Mouse (Mus musculus) adipocyte (in vitro differentiated cells): Measurements from ENCODE around the gene Emcn.
A peak's percentile ranks its signal among the peaks of the same experiment; 100 is the strongest.

Experiments used
- DNase-seq: peaks from one replicate; pipeline ENCODE4 v3.0.0-alpha.2; 2016; ENCODE audit warnings: low spot score

The Emcn gene

DNA sequence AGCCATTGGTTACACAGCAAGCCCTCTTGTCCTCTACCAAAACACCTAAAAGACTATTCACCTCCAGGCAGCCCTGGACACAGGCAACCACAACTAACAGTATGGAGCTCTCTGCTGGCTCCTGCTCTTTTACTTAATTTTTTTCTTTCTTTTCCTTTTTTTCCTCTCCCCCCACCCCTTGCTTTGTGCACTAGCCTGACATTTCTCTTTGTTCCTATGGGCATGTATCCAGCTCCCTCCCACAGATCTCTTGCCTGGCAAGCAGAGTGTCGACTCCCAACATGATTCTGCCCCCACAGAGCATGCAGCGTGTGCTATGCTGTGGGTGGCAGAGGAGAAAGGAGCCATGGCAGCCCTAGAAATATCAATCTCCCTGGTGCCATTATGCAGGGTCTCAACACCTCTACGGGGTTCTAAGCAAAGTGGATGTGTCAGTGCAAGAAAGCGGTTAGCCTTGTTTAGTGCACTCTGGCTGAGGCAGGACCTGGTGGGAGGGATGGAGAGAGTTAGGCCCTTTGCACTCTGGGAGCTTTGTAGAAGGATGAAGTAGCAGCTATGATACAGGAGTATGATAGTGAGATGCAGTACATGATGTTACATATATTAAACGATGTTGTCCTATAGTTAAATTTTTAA is 74.7 kb downstream of the Emcn start:
- peak; percentile 58 for DNase-seq

DNA sequence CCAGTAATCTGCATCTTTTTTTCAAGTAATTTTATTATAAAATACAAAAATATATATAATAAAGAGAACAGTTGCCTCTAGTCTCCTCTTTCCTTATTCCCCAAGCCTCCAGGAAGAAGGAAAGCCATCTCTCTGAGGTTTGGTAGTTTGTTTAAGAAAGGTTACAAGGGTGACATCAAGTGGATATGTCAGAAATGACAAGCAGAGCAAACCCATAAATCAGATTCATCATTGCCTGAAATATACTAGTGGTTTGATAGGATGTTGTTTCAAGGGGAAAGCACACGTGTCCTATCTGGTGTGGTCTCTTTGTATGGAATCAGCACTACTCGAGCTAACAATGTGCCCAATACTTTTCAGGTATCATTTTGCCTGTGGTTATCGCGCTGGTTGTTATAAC is 77.8 kb downstream of the Emcn start:
- peak; percentile 72 for DNase-seq

DNA sequence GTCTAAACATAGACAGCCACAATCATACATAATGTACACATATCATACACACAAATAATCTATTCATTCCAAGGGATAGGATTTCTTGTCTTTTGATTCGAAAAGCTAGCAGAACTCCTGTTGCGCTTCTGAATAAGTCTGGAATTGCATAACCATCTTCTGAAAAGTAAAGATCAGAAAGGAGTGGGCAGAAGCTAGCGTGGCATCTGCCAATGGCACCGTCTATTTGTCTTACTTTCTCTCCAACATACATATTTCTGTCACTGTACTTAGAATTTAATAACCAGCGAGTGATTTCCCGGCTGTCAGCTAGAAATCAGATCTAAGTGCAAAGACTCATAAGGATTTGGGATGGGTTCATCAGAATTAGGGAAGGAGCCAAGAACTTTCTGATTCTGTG is 88.6 kb downstream of the Emcn start:
- no peak for DNase-seq

DNA sequence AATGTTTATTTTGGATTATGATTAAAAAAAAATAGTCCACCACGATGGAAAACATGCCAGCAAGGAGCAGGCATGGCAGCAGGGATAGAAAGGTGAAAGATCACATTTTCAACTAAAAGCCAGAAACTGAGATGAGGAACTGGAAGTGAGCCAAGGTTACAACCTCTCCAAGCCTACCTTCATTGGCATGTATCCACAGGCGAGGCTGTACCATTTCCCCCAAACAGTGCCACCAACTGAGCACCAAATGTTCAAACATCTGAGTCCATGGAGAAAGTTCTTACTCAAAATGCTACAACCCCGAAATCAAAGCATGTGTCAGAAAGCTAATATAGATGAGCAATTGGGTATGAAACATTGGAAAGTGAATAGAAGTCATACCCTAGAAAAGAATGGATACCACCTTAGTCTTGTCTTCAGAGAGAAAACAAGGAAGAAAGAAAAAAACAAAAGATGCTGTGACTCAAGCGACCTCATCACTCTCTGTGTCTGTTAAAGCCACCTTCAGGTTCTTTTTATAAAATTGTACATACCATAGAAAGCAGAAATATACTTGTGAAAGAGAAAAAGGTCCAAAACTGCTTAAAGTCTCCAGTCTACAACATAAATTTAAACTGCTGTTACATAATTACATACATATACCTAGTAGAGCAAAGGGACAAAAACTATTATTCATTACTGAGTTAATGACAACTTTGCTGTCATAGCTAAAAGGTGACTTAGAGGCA is 124.2 kb downstream of the Emcn start:
- no peak for DNase-seq

DNA sequence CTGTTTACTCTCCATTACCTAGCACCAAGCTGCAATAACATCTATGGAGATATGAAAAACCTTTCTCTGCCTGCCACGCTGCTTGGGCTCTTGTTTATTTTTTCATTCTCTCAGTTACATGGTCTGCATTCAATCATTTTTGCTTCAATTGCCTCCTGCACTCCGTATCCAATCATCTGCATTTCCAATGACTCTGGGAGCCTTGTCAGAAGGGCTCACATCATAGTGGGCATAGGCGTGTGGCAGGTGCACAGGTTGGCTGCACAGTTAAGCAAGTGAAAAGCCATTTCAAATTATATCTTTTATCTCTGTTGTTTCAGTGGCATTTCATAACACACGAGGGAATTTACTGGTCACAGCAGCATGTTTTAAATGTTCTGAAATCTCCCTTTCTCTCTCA is 125.1 kb downstream of the Emcn start:
- no peak for DNase-seq

DNA sequence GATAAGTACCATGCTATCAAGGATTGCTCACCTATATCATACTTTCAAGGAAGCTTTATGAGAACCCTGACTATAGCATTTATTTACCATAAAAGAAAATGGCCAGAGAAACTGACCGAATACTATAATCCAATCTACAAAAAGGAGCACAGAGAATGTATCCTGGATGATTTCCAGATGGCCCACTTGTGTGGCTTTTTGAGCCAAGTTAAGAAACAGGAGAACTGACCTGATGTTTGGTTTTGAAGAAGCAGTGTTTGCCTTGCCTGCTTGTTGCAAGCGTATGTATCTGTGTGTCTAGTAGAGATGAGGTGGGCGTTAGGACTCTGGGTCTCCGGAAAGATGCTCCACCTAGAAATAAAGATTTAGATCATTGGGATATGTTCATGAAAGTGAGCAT is 125.9 kb downstream of the Emcn start:
- DNase-seq, result no peak

DNA sequence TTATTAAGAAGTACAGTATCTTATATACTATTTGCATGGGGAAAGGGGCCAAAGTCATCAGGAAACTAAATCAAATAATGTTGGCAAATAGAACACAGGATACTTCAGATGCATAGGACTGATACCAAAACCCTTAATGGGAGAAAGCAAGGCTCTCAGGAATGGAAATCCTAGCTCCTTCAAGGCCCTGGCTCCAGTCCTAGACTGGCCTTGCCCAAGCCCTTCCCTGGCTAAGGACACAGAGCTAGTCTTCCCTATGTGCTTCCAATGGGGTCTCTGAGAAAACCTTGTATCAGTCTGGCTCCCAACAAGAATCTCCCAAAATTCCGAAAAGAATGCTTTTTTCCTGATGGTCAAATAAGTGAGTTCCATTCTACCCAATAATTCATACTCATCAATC is 126.5 kb downstream of the Emcn start:
- DNase-seq, result no peak

DNA sequence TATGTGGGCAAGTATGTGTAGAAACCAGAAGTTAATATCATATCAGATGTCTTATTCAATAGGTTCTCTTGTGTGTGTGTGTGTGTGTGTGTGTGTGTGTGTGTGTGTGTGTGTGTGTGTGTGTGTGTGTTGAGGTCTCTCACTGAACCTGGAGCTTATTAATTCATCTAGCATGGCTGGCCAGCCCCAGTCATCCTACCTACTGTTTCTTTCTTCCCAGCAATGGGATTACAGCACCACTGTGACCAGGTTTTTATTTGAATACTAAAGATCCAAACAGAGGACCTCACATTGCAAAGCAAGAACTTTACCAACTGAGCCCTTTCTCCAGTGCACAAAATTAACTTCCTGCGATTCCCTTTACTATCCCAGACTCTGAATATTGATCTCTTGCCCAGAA is 131.3 kb downstream of the Emcn start:
- DNase-seq, result no peak

DNA sequence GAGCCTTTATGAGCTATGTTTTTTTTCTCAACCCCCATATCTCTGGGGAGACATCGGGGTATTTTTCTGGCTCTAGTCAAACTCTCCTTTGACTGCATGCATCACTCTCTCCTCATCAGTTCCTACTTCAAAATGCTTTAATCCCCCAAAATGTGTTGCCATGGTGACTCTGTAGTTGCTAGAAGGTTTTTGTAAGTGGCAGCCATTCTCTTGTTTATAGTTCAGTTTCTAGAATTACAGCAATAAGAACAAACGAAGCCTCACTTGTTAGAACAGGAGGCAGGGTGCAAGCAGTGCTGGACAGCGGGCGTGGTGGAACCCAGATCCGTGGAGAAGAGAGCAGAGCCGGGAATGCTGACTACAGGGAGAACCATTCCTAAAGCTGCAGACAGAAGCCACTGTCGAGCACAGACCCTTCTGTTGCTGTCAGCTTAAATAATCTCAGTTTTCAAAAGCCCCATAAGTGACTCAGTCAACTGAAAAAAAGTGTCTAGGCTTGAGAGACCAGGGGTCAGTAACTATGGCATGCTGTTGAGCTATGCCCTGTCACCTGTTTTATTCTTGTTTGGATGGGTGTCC is 139.0 kb downstream of the Emcn start:
- no peak for DNase-seq

DNA sequence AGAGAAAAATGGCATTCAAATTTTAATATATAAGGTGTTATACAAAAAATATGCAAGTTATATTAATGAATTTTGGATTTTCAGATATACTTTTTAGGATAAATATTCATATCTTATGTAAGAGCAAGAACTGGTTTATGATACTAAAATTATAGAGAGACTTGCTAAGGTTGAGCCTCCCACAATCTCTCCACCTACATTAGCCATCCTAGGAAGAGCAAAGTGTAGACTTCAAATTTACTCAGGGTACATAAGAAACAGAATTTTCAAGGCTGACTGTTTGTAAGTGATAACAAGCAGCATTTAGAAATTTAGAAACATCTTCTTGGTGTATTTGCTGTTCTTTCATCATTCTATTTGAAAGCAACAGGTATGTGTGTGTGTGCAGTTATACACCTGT is 140.3 kb downstream of the Emcn start:
- DNase-seq, result no peak
